Comparison of ENCODE assay signal across 19 mouse cellular contexts in genomic region chr6:112857057-112857456, GRCm38 (mm10).
DNase-seq lines count a peak whose midpoint lies in the region; ATAC-seq and TF ChIP-seq lines count a peak whose summit lies in the region.
"Had no signal": no experiment of that assay in that cellular context is flagged by ENCODE, and none has a peak within 500 bp of the region (broad histone marks: within the 10 kb centered on the region; RNA-seq: fewer than 3 reads in every experiment).

No protein-coding gene starts in this region.

- no peak for DNase-seq in embryonic facial prominence, embryonic 14.5 days (ENCODE audit: low spot score)
- DNase-seq in hindbrain, embryonic 14.5 days (ENCODE audit: low spot score): no peak
- DNase-seq in frontal cortex, postnatal 25 days (ENCODE audit: low spot score in 2 of 2): no peak
- DNase-seq in thymus, postnatal 4 days: no peak
- DNase-seq in left cerebral cortex, postnatal 4 days: no peak
- DNase-seq in left cerebral cortex, adult 2 months (ENCODE audit: extremely low spot score in 1 of 2, low spot score in 2 of 2): no peak
- DNase-seq: adrenal gland, adult 2 months; cerebellum, adult 9-10 months; kidney, adult 9 months; liver; lung, adult 18-20 months; right cerebral cortex, adult 18-20 months; spleen, adult 18-20 months; thymus, postnatal 14 days had no signal

- no peaks in the 10 kb centered on the region for H3K9me3 ChIP-seq in embryonic facial prominence, embryonic 14.5 days (ENCODE audit: control insufficient read depth, low read length)
- H3K9me3 ChIP-seq in forebrain, embryonic 13.5 days (replicated peaks): no peaks in the 10 kb centered on the region
- H3K9me3 ChIP-seq in hindbrain, embryonic 14.5 days (ENCODE audit: control insufficient read depth, low read length): no peaks in the 10 kb centered on the region
- no peaks in the 10 kb centered on the region for H3K9me3 ChIP-seq in midbrain, embryonic 16.5 days (replicated peaks; ENCODE audit: control insufficient read depth, low read length, poor library complexity, severe bottlenecking)

- no peak overlapping the region for H3K4me3 ChIP-seq in embryonic facial prominence, embryonic 14.5 days (ENCODE audit: low read depth, low read length)
- no peak overlapping the region for H3K4me3 ChIP-seq in forebrain, embryonic 13.5 days
- H3K4me3 ChIP-seq in hindbrain, embryonic 14.5 days (replicated peaks; ENCODE audit: low read length): no peak overlapping the region
- H3K4me3 ChIP-seq in midbrain, embryonic 16.5 days (ENCODE audit: low read depth, low read length): no peak overlapping the region
- no peak overlapping the region for H3K4me3 ChIP-seq in left cerebral cortex, adult 2 months
- H3K4me3 ChIP-seq: erythroblast, embryonic 14.5 days had no signal

- H3K27me3 ChIP-seq in embryonic facial prominence, embryonic 14.5 days (replicated peaks; ENCODE audit: control insufficient read depth, insufficient read depth, low read length): no peaks in the 10 kb centered on the region
- no peaks in the 10 kb centered on the region for H3K27me3 ChIP-seq in forebrain, embryonic 13.5 days
- no peaks in the 10 kb centered on the region for H3K27me3 ChIP-seq in hindbrain, embryonic 14.5 days (ENCODE audit: control insufficient read depth, insufficient read depth, low read length)
- no peaks in the 10 kb centered on the region for H3K27me3 ChIP-seq in midbrain, embryonic 16.5 days (ENCODE audit: control insufficient read depth, insufficient read depth, low read depth, low read length)

- TF ChIP-seq CTCF in left cerebral cortex, adult 2 months (IDR thresholded peaks at IDR 0.05): no peak

- H3K36me3 ChIP-seq in embryonic facial prominence, embryonic 14.5 days (ENCODE audit: control insufficient read depth, insufficient read depth, low read length): no peaks in the 10 kb centered on the region
- no peaks in the 10 kb centered on the region for H3K36me3 ChIP-seq in forebrain, embryonic 13.5 days (ENCODE audit: poor library complexity, severe bottlenecking)
- no peaks in the 10 kb centered on the region for H3K36me3 ChIP-seq in hindbrain, embryonic 14.5 days (replicated peaks; ENCODE audit: control insufficient read depth, insufficient read depth)
- H3K36me3 ChIP-seq in midbrain, embryonic 16.5 days (ENCODE audit: control insufficient read depth, insufficient read depth, low read length): no peaks in the 10 kb centered on the region
- H3K36me3 ChIP-seq: G1E had no signal

- peaks cover 8% of the 10 kb centered on the region; the same call in 1 of the 2 replicates for H3K4me1 ChIP-seq in embryonic facial prominence, embryonic 14.5 days (ENCODE audit: control insufficient read depth, insufficient read depth, low read length)
- peaks cover 53% of the 10 kb centered on the region for H3K4me1 ChIP-seq in forebrain, embryonic 13.5 days
- H3K4me1 ChIP-seq in hindbrain, embryonic 14.5 days (replicated peaks; ENCODE audit: control insufficient read depth, insufficient read depth, low read length): peaks cover 21% of the 10 kb centered on the region
- peaks cover 34% of the 10 kb centered on the region for H3K4me1 ChIP-seq in midbrain, embryonic 16.5 days (ENCODE audit: control insufficient read depth, insufficient read depth, low read length)

- no peak overlapping the region for H3K27ac ChIP-seq in embryonic facial prominence, embryonic 14.5 days (replicated peaks; ENCODE audit: low read depth, low read length)
- peak overlapping the region; percentile 44 for H3K27ac ChIP-seq in forebrain, embryonic 13.5 days
- peak overlapping the region; percentile 3 for H3K27ac ChIP-seq in hindbrain, embryonic 14.5 days
- no peak overlapping the region for H3K27ac ChIP-seq in midbrain, embryonic 16.5 days (ENCODE audit: low read length)
- no peak overlapping the region for H3K27ac ChIP-seq in left cerebral cortex, adult 2 months
- H3K27ac ChIP-seq: macrophage had no signal

- H3K9ac ChIP-seq in embryonic facial prominence, embryonic 14.5 days (ENCODE audit: low read depth, low read length): no peak overlapping the region
- no peak overlapping the region for H3K9ac ChIP-seq in forebrain, embryonic 13.5 days
- no peak overlapping the region for H3K9ac ChIP-seq in hindbrain, embryonic 14.5 days
- no peak overlapping the region for H3K9ac ChIP-seq in midbrain, embryonic 16.5 days (ENCODE audit: low read depth, low read length)

- 0 out of 2 replicates have a peak, but pooled peaks have one; percentile 42 for ATAC-seq in embryonic facial prominence, embryonic 14.5 days (ENCODE audit: low read depth)
- peak; percentile 71; the same call in 1 of the 2 replicates for ATAC-seq in forebrain, embryonic 13.5 days
- peak; percentile 74; the same call in 1 of the 2 replicates for ATAC-seq in hindbrain, embryonic 14.5 days (ENCODE audit: low FRiP score)
- peak; percentile 43 for ATAC-seq in midbrain, embryonic 16.5 days

- intact Hi-C loops in left cerebral cortex, postnatal 4 days (cut with DNase I): no loop called here
- intact Hi-C loops in left cerebral cortex, adult 2 months (cut with DNase I): no loop called here

- no peak overlapping the region for H3K4me2 ChIP-seq in embryonic facial prominence, embryonic 14.5 days (ENCODE audit: low read depth, low read length)
- no peak overlapping the region for H3K4me2 ChIP-seq in forebrain, embryonic 13.5 days
- H3K4me2 ChIP-seq in hindbrain, embryonic 14.5 days (replicated peaks): no peak overlapping the region
- no peak overlapping the region for H3K4me2 ChIP-seq in midbrain, embryonic 16.5 days (ENCODE audit: low read length)

- WGBS in embryonic facial prominence, embryonic 14.5 days: 22% methylated on average over 6 of the region's 6 CpGs
- WGBS in forebrain, embryonic 13.5 days: 29% methylated on average over 6 of the region's 6 CpGs
- WGBS in hindbrain, embryonic 14.5 days: 13% methylated on average over 6 of the region's 6 CpGs
- WGBS in midbrain, embryonic 16.5 days: 16% methylated on average over 6 of the region's 6 CpGs

Comparison
In these comparisons a context has a peak if more than half of its experiments do, and no peak if none do; other contexts are left out.
1. H3K27ac ChIP-seq: peak in forebrain, embryonic 13.5 days (single experiment) and hindbrain, embryonic 14.5 days (single experiment); none in embryonic facial prominence, embryonic 14.5 days (single experiment), midbrain, embryonic 16.5 days (single experiment) and left cerebral cortex, adult 2 months (single experiment).
2. Peak in every context shown above with its lines, with median percentiles within 50 percentile points of each other: ATAC-seq.